Mouse (Mus musculus) CD4-positive, CD25-positive, alpha-beta regulatory T cell, adult 4 months (primary cell): Measurements from ENCODE around the gene Klhl22. TPM values are rescaled to one million over a fixed set of nuclear protein-coding genes. Genes with fewer than 3 reads are reported as not detected.

Source experiments
- ATAC-seq: one replicate; pipeline ENCODE4 v1.8.0; 2017
- polyA plus RNA-seq, 2 experiments: library from polyadenylated mRNA; unstranded; fragments of 100-300 nt; shearing (Covaris generic); gene quantifications; one replicate each; pipeline ENCODE4 v1.2.1; 2017

The Klhl22 gene
- polyA plus RNA-seq, 2 experiments from 2014 or later, result 15.6 to 30.9 TPM

- ATAC-seq, result peak; percentile 39
These were observed 516 bp upstream of the Klhl22 start for GRCm38 (mm10) chr16:17758902-17759301.

GRCm38 (mm10) chr16:17759813-17760321 is 449 bp downstream of the Klhl22 start:
- peak; percentile 28 for ATAC-seq

DNA sequence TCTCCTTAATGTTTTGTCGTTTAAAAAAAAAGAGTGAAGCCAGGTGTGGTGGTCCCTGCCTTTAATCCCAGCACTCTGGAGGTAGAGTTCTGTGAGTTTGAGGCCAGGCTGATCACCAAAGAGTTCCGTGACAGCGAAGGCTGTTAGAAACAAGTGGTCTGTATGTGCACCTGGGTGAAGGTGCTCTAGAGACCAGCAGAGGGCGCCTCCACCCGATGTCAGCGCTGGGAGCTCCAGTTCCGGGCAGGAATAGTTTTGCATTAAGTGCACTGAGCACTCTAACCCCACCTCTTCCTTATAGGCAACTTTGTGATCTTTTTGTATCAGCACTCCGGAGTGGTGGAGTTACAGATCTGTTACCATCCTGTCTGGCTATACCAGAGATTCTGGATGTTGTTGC is 1.2 kb downstream of the Klhl22 start:
- no peak for ATAC-seq

- ATAC-seq, result no peak
These were observed 1.7 kb downstream of the Klhl22 start for GRCm38 (mm10) chr16:17761074-17761473.

DNA sequence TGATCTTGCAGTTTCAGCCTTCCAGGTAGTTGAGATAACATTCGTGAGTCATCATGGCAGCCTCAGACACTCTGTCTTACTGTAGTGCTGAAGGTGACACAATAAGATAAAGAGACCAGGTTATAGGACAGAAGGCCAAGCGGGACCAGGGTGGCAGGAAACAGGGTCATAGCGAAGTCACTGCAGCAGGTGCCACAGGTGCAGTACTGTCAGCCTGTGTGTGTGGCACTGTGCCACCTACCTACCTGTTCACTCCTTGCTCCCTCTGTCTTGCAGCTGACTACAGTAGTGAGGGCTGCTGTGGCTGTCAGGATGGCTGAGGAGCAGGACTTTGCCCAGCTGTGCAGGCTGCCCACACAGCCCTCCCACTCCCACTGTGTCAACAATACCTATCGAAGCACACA is 4.7 kb downstream of the Klhl22 start:
- no peak for ATAC-seq

GRCm38 (mm10) chr16:17768834-17769233 is 9.4 kb downstream of the Klhl22 start:
- no peak for ATAC-seq

DNA sequence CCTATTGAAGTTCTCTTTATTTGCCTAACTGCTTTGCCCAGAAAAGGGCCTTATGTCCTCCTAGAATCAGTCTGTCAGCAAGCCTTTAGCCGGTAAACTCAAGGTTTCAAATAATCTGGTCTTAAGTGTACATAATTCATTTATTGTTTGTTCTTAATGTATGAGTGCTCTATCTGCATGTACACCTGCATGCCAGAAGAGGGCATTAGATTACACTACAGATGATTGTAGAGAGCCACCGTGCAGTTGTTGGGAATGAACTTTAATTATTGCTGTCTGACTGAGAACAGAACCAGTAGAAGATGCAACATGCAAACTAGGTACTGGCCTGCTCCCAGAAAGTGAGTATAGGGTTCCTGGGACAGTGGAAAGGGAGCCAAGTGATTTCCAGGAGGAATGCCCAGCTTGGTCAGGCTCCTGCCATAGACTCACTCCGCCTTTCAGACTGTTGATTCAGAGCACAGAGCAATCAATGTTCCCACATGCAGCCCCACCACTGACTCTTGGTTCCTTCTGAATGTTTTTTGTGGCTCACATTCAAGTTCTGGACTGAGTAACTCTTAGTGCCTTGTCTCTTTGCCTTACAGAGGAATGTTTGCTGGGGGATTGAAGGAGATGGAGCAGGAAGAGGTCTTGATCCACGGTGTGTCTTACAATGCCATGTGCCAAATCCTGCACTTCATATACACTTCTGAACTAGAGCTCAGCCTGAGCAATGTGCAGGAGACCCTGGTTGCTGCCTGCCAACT is 11.9 kb downstream of the Klhl22 start:
- no peak for ATAC-seq

GRCm38 (mm10) chr16:17776828-17777227 is 17.4 kb downstream of the Klhl22 start:
- ATAC-seq, result no peak

DNA sequence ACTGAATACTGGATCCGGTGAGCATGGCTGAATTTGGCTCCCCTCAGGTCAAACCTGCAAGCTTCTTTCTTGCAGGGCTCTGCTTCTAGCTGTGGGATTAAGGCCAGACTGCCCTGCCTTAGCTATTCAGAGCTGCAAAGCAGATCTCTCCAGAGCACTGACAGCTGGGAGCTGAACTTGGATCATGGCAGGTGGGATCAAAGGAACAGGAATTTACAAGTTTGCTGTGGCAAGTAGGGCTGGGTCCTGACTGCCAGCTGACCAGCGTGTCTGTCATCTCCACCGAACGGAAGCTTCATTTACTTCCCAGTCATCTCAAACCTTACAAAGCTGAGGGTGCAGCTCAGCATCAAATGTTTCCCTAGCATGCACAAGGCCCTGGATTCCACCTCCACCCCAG is 18.8 kb downstream of the Klhl22 start:
- ATAC-seq, result no peak

GRCm38 (mm10) chr16:17779692-17780091 is 20.3 kb downstream of the Klhl22 start:
- no peak for ATAC-seq

GRCm38 (mm10) chr16:17785337-17785736 is 25.9 kb downstream of the Klhl22 start:
- no peak for ATAC-seq

- no peak for ATAC-seq
These were observed 33.3 kb downstream of the Klhl22 start for GRCm38 (mm10) chr16:17792728-17793127.

- no peak for ATAC-seq
These were observed 34.6 kb downstream of the Klhl22 start for GRCm38 (mm10) chr16:17794047-17794446.

- no peak for ATAC-seq
These were observed 36.2 kb downstream of the Klhl22 start for GRCm38 (mm10) chr16:17795643-17796042.

DNA sequence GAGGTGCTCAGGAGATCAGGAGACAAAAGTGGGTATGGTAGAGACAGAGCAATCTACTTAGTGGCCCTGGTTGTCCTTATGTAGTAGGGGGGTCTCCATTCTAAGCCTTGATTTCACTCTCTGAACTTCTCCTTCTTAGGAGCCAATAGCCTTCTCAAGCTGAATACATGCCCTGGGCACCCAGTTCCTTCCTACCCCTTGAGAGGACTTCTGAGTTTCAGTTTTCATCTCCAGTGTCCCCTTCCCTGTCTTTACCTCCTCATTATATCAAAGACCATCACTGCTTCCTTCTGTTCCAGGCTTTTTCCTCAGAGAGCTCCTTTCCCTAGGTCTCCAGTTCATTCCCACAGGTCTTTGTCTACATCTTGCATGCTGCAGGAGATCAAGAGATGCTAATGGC is 37.1 kb downstream of the Klhl22 start:
- no peak for ATAC-seq

- ATAC-seq, result no peak
These were observed 37.8 kb downstream of the Klhl22 start, which contains the start of gene Scarf2 for GRCm38 (mm10) chr16:17796971-17797811. TSS of gene Scarf2 (plus strand) at chr16:17797282.

DNA sequence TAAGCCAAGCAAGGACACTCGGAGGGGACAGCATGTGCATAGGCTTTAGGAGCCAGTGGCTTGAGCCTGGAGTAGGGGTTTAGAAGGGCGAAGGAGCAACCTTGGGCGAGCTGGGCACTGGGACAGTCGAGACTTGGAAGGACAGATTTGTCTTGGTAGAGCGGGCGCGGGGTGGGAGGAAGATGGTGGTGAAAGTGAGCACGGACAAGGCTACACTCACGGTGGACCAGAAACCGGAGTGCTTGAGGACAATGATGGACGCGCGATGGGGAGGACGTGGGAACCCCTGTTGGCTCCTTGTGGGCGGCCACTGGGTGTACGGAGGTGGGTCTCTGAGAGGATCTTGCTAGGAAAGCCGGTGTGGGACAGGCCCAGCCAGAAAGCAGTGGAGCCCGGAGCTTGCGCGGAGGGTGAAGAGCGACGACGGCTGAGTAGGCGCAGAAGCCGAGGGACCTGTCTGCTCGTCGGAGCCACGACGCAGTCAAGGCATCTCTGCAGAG is 38.4 kb downstream of the Klhl22 start:
- no peak for ATAC-seq

DNA sequence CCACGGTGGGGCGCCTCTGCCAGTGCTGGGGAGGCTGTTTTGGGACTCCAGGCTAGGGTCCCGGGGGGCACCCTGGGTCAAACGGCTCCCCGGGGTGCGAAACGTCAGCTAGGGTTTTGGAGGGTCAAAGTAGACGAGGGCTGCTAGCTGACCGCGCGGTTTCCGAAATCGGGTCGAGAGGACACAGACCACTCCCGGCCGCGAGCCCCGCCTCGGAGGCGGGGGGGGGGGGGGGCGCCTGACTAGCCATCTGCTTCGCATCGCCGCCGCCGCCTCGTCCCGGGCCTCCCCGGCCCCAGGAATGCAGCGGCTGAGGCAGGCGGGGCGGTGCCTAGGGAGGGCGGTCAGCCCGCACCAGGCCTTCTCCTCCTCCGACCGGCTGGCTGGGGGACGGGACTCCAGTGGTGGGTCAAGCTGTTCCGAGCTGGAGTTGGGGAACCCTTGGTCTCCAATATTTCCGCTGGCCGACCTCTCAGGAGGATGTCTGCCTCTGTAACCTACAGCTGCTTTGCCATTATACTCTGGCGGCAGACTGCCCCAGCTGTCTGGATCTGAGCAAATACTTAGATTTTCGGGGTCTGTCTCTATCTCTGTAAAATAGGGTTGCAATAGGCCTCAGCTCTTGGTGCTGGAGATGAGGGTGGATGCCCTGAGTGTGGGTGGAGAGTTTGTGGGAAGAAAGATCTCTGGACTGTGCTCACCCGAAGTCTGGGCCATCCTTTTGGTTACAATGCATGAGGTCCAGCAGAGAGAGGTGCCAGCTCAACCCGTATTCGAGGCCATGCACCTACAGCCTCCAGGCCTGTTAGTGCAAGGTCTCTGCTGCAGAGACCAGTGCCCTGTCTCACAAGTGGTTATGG is 39.1 kb downstream of the Klhl22 start:
- no peak for ATAC-seq

DNA sequence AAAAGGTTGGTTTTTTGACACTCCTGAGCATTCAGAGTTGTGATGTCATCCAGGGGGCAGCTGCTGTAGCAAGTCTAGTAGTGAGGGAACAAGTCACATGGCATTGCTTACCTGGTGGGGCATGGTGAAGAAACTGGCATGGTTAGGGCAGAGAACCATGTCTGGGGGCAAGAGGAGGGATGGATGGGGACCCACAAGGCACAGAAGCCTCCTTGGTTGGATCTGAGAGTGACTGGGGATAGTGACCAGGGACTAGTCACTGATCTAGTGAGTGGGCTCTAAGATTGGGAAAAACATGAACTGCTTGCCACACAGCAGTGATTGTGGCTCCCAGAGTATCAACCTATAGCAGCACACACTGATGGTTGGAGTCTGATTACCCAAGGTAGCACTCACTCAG is 40.2 kb downstream of the Klhl22 start:
- no peak for ATAC-seq

GRCm38 (mm10) chr16:17801777-17802455 is 42.5 kb downstream of the Klhl22 start:
- ATAC-seq, result no peak

- no peak for ATAC-seq
These were observed 43.0 kb downstream of the Klhl22 start for GRCm38 (mm10) chr16:17802456-17802838.
